Mouse (Mus musculus): Measurements from ENCODE around the gene Sh2b1. TPM values are rescaled to one million over a fixed set of nuclear protein-coding genes. Genes with fewer than 3 reads are reported as not detected.

The Sh2b1 gene
- 72.7 and 73.4 TPM in 2 replicates for polyA plus RNA-seq (2012; rRNA removed)

GRCm38 (mm10) chr7:126474993-126475581 lies at the start of gene Sh2b1:
Gene Sh2b1, minus strand, starts transcription at chr7:126475424.

GRCm38 (mm10) chr7:126503273-126503878 lies 28.2 kb upstream of the Sh2b1 start, which contains the start of gene Atxn2l:
Gene Atxn2l, minus strand, starts transcription at chr7:126503437.

GRCm38 (mm10) chr7:126487052-126487483 lies 11.8 kb upstream of the Sh2b1 start, which contains the start of gene Tufm:
Gene Tufm, plus strand, starts transcription at chr7:126487361.

GRCm38 (mm10) chr7:126463004-126463403 lies 12.2 kb downstream of the Sh2b1 start, which contains the start of gene Atp2a1:
Gene Atp2a1, minus strand, starts transcription at chr7:126463108.

GRCm38 (mm10) chr7:126428631-126429502 lies 46.4 kb downstream of the Sh2b1 start, which contains the start of gene Rabep2:
Gene Rabep2, plus strand, starts transcription at chr7:126428759.

Other genes with a start within 250 kb of the Sh2b1 start
- gene Sbk1, start 202.8 kb downstream of the Sh2b1 start, polyA plus RNA-seq (2012; rRNA removed): 284 and 309 TPM in 2 replicates
- gene Lat, start 105.9 kb downstream of the Sh2b1 start, polyA plus RNA-seq (2012; rRNA removed): 1.4 and 1.8 TPM in 2 replicates
- gene Spns1, start 98.0 kb downstream of the Sh2b1 start, polyA plus RNA-seq (2012; rRNA removed): 169 and 185 TPM in 2 replicates
- gene Nfatc2ip, start 78.7 kb downstream of the Sh2b1 start, polyA plus RNA-seq (2012; rRNA removed): 9.2 and 9.3 TPM in 2 replicates
- 0.09 TPM in 2 replicates for gene Cd19, start 60.5 kb downstream of the Sh2b1 start, polyA plus RNA-seq (2012; rRNA removed)
- 26.3 and 27.6 TPM in 2 replicates for gene Rabep2, start 46.7 kb downstream of the Sh2b1 start, polyA plus RNA-seq (2012; rRNA removed)
- gene Atp2a1, start 12.3 kb downstream of the Sh2b1 start, polyA plus RNA-seq (2012; rRNA removed): 0.10 and 20.6 TPM in 2 replicates
- 107 and 112 TPM in 2 replicates for gene Tufm, start 11.9 kb upstream of the Sh2b1 start, polyA plus RNA-seq (2012; rRNA removed)
- gene Atxn2l, start 28.0 kb upstream of the Sh2b1 start, polyA plus RNA-seq (2012; rRNA removed): 132 and 161 TPM in 2 replicates
- 114 and 117 TPM in 2 replicates for gene Eif3c, start 91.0 kb upstream of the Sh2b1 start, polyA plus RNA-seq (2012; rRNA removed)
- 0.27 and 0.32 TPM in 2 replicates for gene Apobr, start 109.5 kb upstream of the Sh2b1 start, polyA plus RNA-seq (2012; rRNA removed)
- 51.0 and 53.4 TPM in 2 replicates for gene Cln3, start 110.4 kb upstream of the Sh2b1 start, polyA plus RNA-seq (2012; rRNA removed)
- not detected in 2 replicates for gene Il27, start 119.5 kb upstream of the Sh2b1 start, polyA plus RNA-seq (2012; rRNA removed)
- 10.0 and 10.4 TPM in 2 replicates for gene Nupr1, start 155.4 kb upstream of the Sh2b1 start, polyA plus RNA-seq (2012; rRNA removed)
- gene Sgf29, start 173.9 kb upstream of the Sh2b1 start, polyA plus RNA-seq (2012; rRNA removed): 50.4 and 55.7 TPM in 2 replicates
- 8.5 and 9.5 TPM in 2 replicates for gene Sult1a1, start 201.0 kb upstream of the Sh2b1 start, polyA plus RNA-seq (2012; rRNA removed)
- 51.8 and 60.8 TPM in 2 replicates for gene Bola2, start 220.0 kb upstream of the Sh2b1 start, polyA plus RNA-seq (2012; rRNA removed)
- gene Slx1b, start 220.4 kb upstream of the Sh2b1 start, polyA plus RNA-seq (2012; rRNA removed): 41.3 and 45.8 TPM in 2 replicates
- 136 and 144 TPM in 2 replicates for gene Coro1a, start 232.4 kb upstream of the Sh2b1 start, polyA plus RNA-seq (2012; rRNA removed)